Mouse (Mus musculus) layer of hippocampus, adult 18-20 months (tissue): ENCODE results near the gene Foxi1. TPM values are rescaled to one million over a fixed set of nuclear protein-coding genes. Genes with fewer than 3 reads are reported as not detected.
"Not testable (repeated sequence)": the region's sequence is repeated elsewhere in the genome, so short reads cannot be mapped to it uniquely, and the experiment has no call there.

Source experiments
- DNase-seq, 2 experiments: peaks; one replicate each; pipeline ENCODE4 v3.0.0; 2022; ENCODE audit warnings: low spot score in 2 of 2
- long read RNA-seq: library from polyadenylated mRNA; stranded (forward); transcript quantifications from one replicate; pipeline ENCODE4 v2.0.0, GENCODE M21; 2021
- total RNA-seq, 2 experiments: library from RNA; stranded (reverse); gene quantifications; 2 replicates each; pipeline ENCODE4 v1.2.3; 2021

Gene Foxi1
- total RNA-seq: not detected
- long read RNA-seq: 0 reads

GRCm38 (mm10) chr11:34207989-34208388, at the start of gene Foxi1:
Gene Foxi1 (minus strand): TSS chr11:34208089.
- DNase-seq: no peak

GRCm38 (mm10) chr11:34242979-34243378, 35.1 kb upstream of the Foxi1 start:
- no peak for DNase-seq

GRCm38 (mm10) chr11:34240252-34240651, 32.4 kb upstream of the Foxi1 start:
- no peak for DNase-seq

- DNase-seq: no peak
These were observed 31.8 kb upstream of the Foxi1 start for GRCm38 (mm10) chr11:34239691-34240090.

- DNase-seq: no peak
These were observed 29.0 kb upstream of the Foxi1 start for GRCm38 (mm10) chr11:34236885-34237284.

GRCm38 (mm10) chr11:34236091-34236759, 28.3 kb upstream of the Foxi1 start:
- peak in 1 of 2 experiments; percentile 44 for DNase-seq

- DNase-seq: peak; percentile 56 to 88
These were observed 21.0 kb upstream of the Foxi1 start for GRCm38 (mm10) chr11:34228758-34229364.

GRCm38 (mm10) chr11:34227180-34227579, 19.3 kb upstream of the Foxi1 start:
- DNase-seq: no peak

- not testable (repeated sequence) for DNase-seq
These were observed 12.7 kb upstream of the Foxi1 start for GRCm38 (mm10) chr11:34220596-34220995.

- DNase-seq: peak; percentile 43 to 89
These were observed 5.0 kb upstream of the Foxi1 start for GRCm38 (mm10) chr11:34212853-34213252.

GRCm38 (mm10) chr11:34202769-34203168, 5.1 kb downstream of the Foxi1 start:
- no peak for DNase-seq

GRCm38 (mm10) chr11:34195142-34195541, 12.7 kb downstream of the Foxi1 start:
- no peak for DNase-seq

GRCm38 (mm10) chr11:34194158-34194941, 13.5 kb downstream of the Foxi1 start:
- DNase-seq: no peak

GRCm38 (mm10) chr11:34193658-34194057, 14.2 kb downstream of the Foxi1 start:
- DNase-seq: no peak

- DNase-seq: no peak
These were observed 23.6 kb downstream of the Foxi1 start for GRCm38 (mm10) chr11:34184266-34184665.

GRCm38 (mm10) chr11:34181214-34182117, 26.4 kb downstream of the Foxi1 start:
- DNase-seq: peak; percentile 6 to 46

- no peak for DNase-seq
These were observed 29.1 kb downstream of the Foxi1 start for GRCm38 (mm10) chr11:34178752-34179151.

GRCm38 (mm10) chr11:34176371-34176770, 31.5 kb downstream of the Foxi1 start:
- peak in 1 of 2 experiments; percentile 28 for DNase-seq

GRCm38 (mm10) chr11:34171221-34171620, 36.7 kb downstream of the Foxi1 start:
- no peak for DNase-seq

- no peak for DNase-seq
These were observed 38.4 kb downstream of the Foxi1 start for GRCm38 (mm10) chr11:34169464-34169894.

- DNase-seq: no peak
These were observed 41.5 kb downstream of the Foxi1 start for GRCm38 (mm10) chr11:34166392-34166791.
